Mouse (Mus musculus): ENCODE data around the gene Ifna14.

DNA sequence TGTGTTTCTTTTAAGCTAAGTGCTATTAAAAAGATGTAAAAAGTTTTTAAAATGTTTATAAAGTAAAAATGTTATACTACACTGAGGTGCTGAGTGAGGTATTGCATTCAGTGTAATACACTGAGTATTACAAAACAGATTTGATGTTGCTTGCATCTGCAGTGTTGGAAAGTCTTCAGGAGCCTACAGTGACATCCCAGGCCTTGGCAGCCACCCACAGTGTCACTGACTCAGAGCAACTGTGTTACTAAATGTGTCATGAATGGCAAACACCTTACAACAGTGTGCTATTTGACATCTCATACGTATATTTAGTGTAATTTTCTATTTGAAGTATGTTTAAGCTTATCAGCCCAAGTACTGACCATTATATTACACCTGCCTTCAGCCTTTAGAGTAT is 23.6 kb downstream of the Ifna14 start:
- no peak for TF ChIP-seq TAL1 (IDR thresholded peaks at IDR 0.05; ENCODE audit: low read length)
- TF ChIP-seq GATA1 (IDR thresholded peaks at IDR 0.05; ENCODE audit: low read length): no peak

Measured in erythroblast, embryonic 14.5 days (primary cell).